Mouse (Mus musculus) layer of hippocampus, adult 18-20 months (tissue): ENCODE results near the gene Shisa7. TPM values are rescaled to one million over a fixed set of nuclear protein-coding genes. Genes with fewer than 3 reads are reported as not detected.
"Not testable (repeated sequence)": the region's sequence is repeated elsewhere in the genome, so short reads cannot be mapped to it uniquely, and the experiment has no call there.

Experiments used
- DNase-seq, 2 experiments: peaks; one replicate each; pipeline ENCODE4 v3.0.0; 2022; ENCODE audit warnings: low spot score in 2 of 2
- total RNA-seq, 2 experiments: library from RNA; stranded (reverse); gene quantifications; 2 replicates each; pipeline ENCODE4 v1.2.3; 2021

Shisa7 gene
- total RNA-seq, 2 experiments from 2014 or later, result 150 to 162 TPM

GRCm38 (mm10) chr7:4849372-4849771 lies 4.9 kb upstream of the Shisa7 start:
- DNase-seq, result no peak

GRCm38 (mm10) chr7:4844917-4845309 lies 417 bp upstream of the Shisa7 start:
- DNase-seq, result peak; percentile 92 to 96

GRCm38 (mm10) chr7:4843604-4844244 lies 772 bp downstream of the Shisa7 start:
- peak; percentile 82 to 90 for DNase-seq

- DNase-seq, result peak; percentile 54 to 68
These were observed 1.8 kb downstream of the Shisa7 start for GRCm38 (mm10) chr7:4842634-4843131.

- DNase-seq, result peak; percentile 68 to 81
These were observed 2.4 kb downstream of the Shisa7 start for GRCm38 (mm10) chr7:4842077-4842476.

GRCm38 (mm10) chr7:4837639-4838038 lies 6.9 kb downstream of the Shisa7 start:
- no peak for DNase-seq

GRCm38 (mm10) chr7:4836351-4836792 lies 8.1 kb downstream of the Shisa7 start:
- peak in 1 of 2 experiments; percentile 54 for DNase-seq

GRCm38 (mm10) chr7:4835631-4836327 lies 8.7 kb downstream of the Shisa7 start:
- DNase-seq, result no peak

GRCm38 (mm10) chr7:4830476-4830875 lies 14.0 kb downstream of the Shisa7 start:
- DNase-seq, result no peak

GRCm38 (mm10) chr7:4825365-4825764 lies 19.1 kb downstream of the Shisa7 start:
- no peak for DNase-seq

GRCm38 (mm10) chr7:4822162-4822907 lies 22.2 kb downstream of the Shisa7 start:
- no peak for DNase-seq

GRCm38 (mm10) chr7:4821690-4822089 lies 22.8 kb downstream of the Shisa7 start:
- peak in 1 of 2 experiments; percentile 53 for DNase-seq

GRCm38 (mm10) chr7:4820925-4821324 lies 23.6 kb downstream of the Shisa7 start:
- not testable (repeated sequence) for DNase-seq

- no peak for DNase-seq
These were observed 27.9 kb downstream of the Shisa7 start for GRCm38 (mm10) chr7:4816559-4816958.

GRCm38 (mm10) chr7:4813105-4813791 lies 31.2 kb downstream of the Shisa7 start:
- no peak for DNase-seq

- DNase-seq, result peak; percentile 97 to 99
These were observed 32.0 kb downstream of the Shisa7 start, which contains the start of gene Ube2s for GRCm38 (mm10) chr7:4812303-4813104. Gene Ube2s (minus strand): TSS chr7:4812590.

- DNase-seq, result peak in 1 of 2 experiments; percentile 45
These were observed 32.6 kb downstream of the Shisa7 start for GRCm38 (mm10) chr7:4811842-4812302.

GRCm38 (mm10) chr7:4811131-4811530 lies 33.4 kb downstream of the Shisa7 start:
- DNase-seq, result not testable (repeated sequence)

GRCm38 (mm10) chr7:4806716-4807115 lies 37.8 kb downstream of the Shisa7 start:
- peak in 1 of 2 experiments; percentile 66 for DNase-seq

GRCm38 (mm10) chr7:4802247-4802646 lies 42.2 kb downstream of the Shisa7 start:
- DNase-seq, result no peak
